Mouse (Mus musculus): ENCODE measurements around the gene Slc39a5. TPM values are rescaled to one million over a fixed set of nuclear protein-coding genes. Genes with fewer than 3 reads are reported as not detected.

Slc39a5 gene
- polyA plus RNA-seq, 1 experiment: not detected

GRCm38 (mm10) chr10:128385902-128386301 lies 15.1 kb downstream of the Slc39a5 start:
- H3K4me1 ChIP-seq (ENCODE audit: control insufficient read depth, insufficient read depth, low read length): peaks cover 10% of the 10 kb centered on the region
- H3K4me3 ChIP-seq (ENCODE audit: insufficient read depth, low read depth, low read length): no peak overlapping the region
- H3K27ac ChIP-seq (ENCODE audit: insufficient read depth, low read depth, low read length): no peak overlapping the region
- WGBS: 89% methylated on average over 7 of the region's 7 CpGs
- no peak for TF ChIP-seq POLR2A (IDR thresholded peaks at IDR 0.05; ENCODE audit: insufficient read depth, low read depth, low read length)
- TF ChIP-seq CTCF (IDR thresholded peaks at IDR 0.05; ENCODE audit: insufficient read depth, low read depth, low read length): no peak

- Histone ChIP-seq H3K4me3 (ENCODE audit: insufficient read depth, low read depth, low read length) (no peak overlapping the region), H3K4me1 (ENCODE audit: control insufficient read depth, insufficient read depth, low read length) (peaks cover 13% of the 10 kb centered on the region), H3K27ac (ENCODE audit: insufficient read depth, low read depth, low read length) (no peak overlapping the region)
- WGBS: 89% methylated on average over 8 of the region's 8 CpGs
- TF ChIP-seq CTCF (IDR thresholded peaks at IDR 0.05; ENCODE audit: insufficient read depth, low read depth, low read length) (no peak), POLR2A (IDR thresholded peaks at IDR 0.05; ENCODE audit: insufficient read depth, low read depth, low read length) (no peak)
These were observed 18.5 kb downstream of the Slc39a5 start for GRCm38 (mm10) chr10:128382482-128382881.

GRCm38 (mm10) chr10:128380565-128380964 lies 20.5 kb downstream of the Slc39a5 start:
- 86% methylated on average over 5 of the region's 5 CpGs for WGBS
- Histone ChIP-seq H3K4me3 (ENCODE audit: insufficient read depth, low read depth, low read length) (no peak overlapping the region), H3K4me1 (ENCODE audit: control insufficient read depth, insufficient read depth, low read length) (peaks cover 16% of the 10 kb centered on the region), H3K27ac (ENCODE audit: insufficient read depth, low read depth, low read length) (no peak overlapping the region)
- TF ChIP-seq CTCF (IDR thresholded peaks at IDR 0.05; ENCODE audit: insufficient read depth, low read depth, low read length) (no peak), POLR2A (IDR thresholded peaks at IDR 0.05; ENCODE audit: insufficient read depth, low read depth, low read length) (no peak)

GRCm38 (mm10) chr10:128379260-128379659 lies 21.8 kb downstream of the Slc39a5 start:
- no peak for TF ChIP-seq CTCF (IDR thresholded peaks at IDR 0.05; ENCODE audit: insufficient read depth, low read depth, low read length)
- no peak for TF ChIP-seq POLR2A (IDR thresholded peaks at IDR 0.05; ENCODE audit: insufficient read depth, low read depth, low read length)
- WGBS: 58% methylated on average over 7 of the region's 7 CpGs
- Histone ChIP-seq H3K27ac (ENCODE audit: insufficient read depth, low read depth, low read length) (no peak overlapping the region), H3K4me3 (ENCODE audit: insufficient read depth, low read depth, low read length) (no peak overlapping the region), H3K4me1 (ENCODE audit: control insufficient read depth, insufficient read depth, low read length) (peaks cover 16% of the 10 kb centered on the region)

- Histone ChIP-seq H3K4me1 (ENCODE audit: control insufficient read depth, insufficient read depth, low read length) (peaks cover 16% of the 10 kb centered on the region), H3K4me3 (ENCODE audit: insufficient read depth, low read depth, low read length) (peak overlapping the region; percentile 96), H3K27ac (ENCODE audit: insufficient read depth, low read depth, low read length) (peak overlapping the region; percentile 66; the same call in 1 of the 2 replicates)
- WGBS: 13% methylated on average over 3 of the region's 3 CpGs
- no peak for TF ChIP-seq POLR2A (IDR thresholded peaks at IDR 0.05; ENCODE audit: insufficient read depth, low read depth, low read length)
- no peak for TF ChIP-seq CTCF (IDR thresholded peaks at IDR 0.05; ENCODE audit: insufficient read depth, low read depth, low read length)
These were observed 22.6 kb downstream of the Slc39a5 start for GRCm38 (mm10) chr10:128378462-128378861.

GRCm38 (mm10) chr10:128377940-128378448 lies 23.0 kb downstream of the Slc39a5 start:
- TF ChIP-seq POLR2A (IDR thresholded peaks at IDR 0.05; ENCODE audit: insufficient read depth, low read depth, low read length): no peak
- TF ChIP-seq CTCF (IDR thresholded peaks at IDR 0.05; ENCODE audit: insufficient read depth, low read depth, low read length): no peak
- 37% methylated on average over 14 of the region's 14 CpGs for WGBS
- Histone ChIP-seq H3K4me3 (ENCODE audit: insufficient read depth, low read depth, low read length) (peak overlapping the region; percentile 96), H3K27ac (ENCODE audit: insufficient read depth, low read depth, low read length) (peak overlapping the region; percentile 66), H3K4me1 (ENCODE audit: control insufficient read depth, insufficient read depth, low read length) (peaks cover 16% of the 10 kb centered on the region)

- peaks cover 16% of the 10 kb centered on the region for H3K4me1 ChIP-seq (ENCODE audit: control insufficient read depth, insufficient read depth, low read length)
These were observed 23.6 kb downstream of the Slc39a5 start for GRCm38 (mm10) chr10:128377222-128377939.

GRCm38 (mm10) chr10:128376455-128377211 lies 24.4 kb downstream of the Slc39a5 start, which contains the start of gene Ankrd52:
TSS of gene Ankrd52 (plus strand) at chr10:128377115.
- Histone ChIP-seq H3K4me1 (ENCODE audit: control insufficient read depth, insufficient read depth, low read length) (peaks cover 16% of the 10 kb centered on the region), H3K4me3 (ENCODE audit: insufficient read depth, low read depth, low read length) (peak within 1 kb of the TSS; percentile 96), H3K27ac (ENCODE audit: insufficient read depth, low read depth, low read length) (peak within 1 kb of the TSS; percentile 100)
- 4% methylated on average over 56 of the region's 73 CpGs for WGBS
- TF ChIP-seq CTCF (IDR thresholded peaks at IDR 0.05; ENCODE audit: insufficient read depth, low read depth, low read length) (peak; percentile 45; the same call in 1 of the 2 replicates), POLR2A (IDR thresholded peaks at IDR 0.05; ENCODE audit: insufficient read depth, low read depth, low read length) (peak; percentile 93)

More at GRCm38 (mm10) chr10:128377222-128377939, 23.6 kb downstream of the Slc39a5 start:
- TF ChIP-seq CTCF (IDR thresholded peaks at IDR 0.05; ENCODE audit: insufficient read depth, low read depth, low read length) (no peak), POLR2A (IDR thresholded peaks at IDR 0.05; ENCODE audit: insufficient read depth, low read depth, low read length) (no peak; the same call in 1 of the 2 replicates)
- 1% methylated on average over 46 of the region's 47 CpGs for WGBS
- peak overlapping the region; percentile 66 for H3K27ac ChIP-seq (ENCODE audit: insufficient read depth, low read depth, low read length)
- H3K4me3 ChIP-seq (ENCODE audit: insufficient read depth, low read depth, low read length): peak overlapping the region; percentile 96

- H3K27ac ChIP-seq (ENCODE audit: insufficient read depth, low read depth, low read length): peak overlapping the region; percentile 100
- WGBS: 43% methylated on average over 4 of the region's 4 CpGs
- H3K4me3 ChIP-seq (ENCODE audit: insufficient read depth, low read depth, low read length): peak overlapping the region; percentile 96; the same call in 1 of the 2 replicates
- no peak for TF ChIP-seq POLR2A (IDR thresholded peaks at IDR 0.05; ENCODE audit: insufficient read depth, low read depth, low read length)
- no peak for TF ChIP-seq CTCF (IDR thresholded peaks at IDR 0.05; ENCODE audit: insufficient read depth, low read depth, low read length)
- peaks cover 16% of the 10 kb centered on the region for H3K4me1 ChIP-seq (ENCODE audit: control insufficient read depth, insufficient read depth, low read length)
These were observed 25.0 kb downstream of the Slc39a5 start for GRCm38 (mm10) chr10:128376099-128376454.
